Mouse (Mus musculus) myocyte (in vitro differentiated cells): Measurements from ENCODE around the gene Clca3a2.
"Not testable (repeated sequence)": the region's sequence is repeated elsewhere in the genome, so short reads cannot be mapped to it uniquely, and the experiment has no call there.

ENCODE experiments used
- CEBPB ChIP-seq: IDR thresholded peaks from 2 replicates; pipeline ENCODE4 v1.6.1; 2011; ENCODE audit warnings: mild to moderate bottlenecking, moderate library complexity; ENCODE audit not compliant: poor library complexity, insufficient read depth, severe bottlenecking
- POLR2A ChIP-seq: IDR thresholded peaks from one replicate; pipeline ENCODE4 v1.6.1; 2011; ENCODE audit warnings: low read depth, mild to moderate bottlenecking, control low read depth, moderate library complexity; ENCODE audit not compliant: insufficient read length
- POLR2AphosphoS2 ChIP-seq: IDR thresholded peaks from one replicate; pipeline ENCODE4 v1.6.1; 2011; ENCODE audit warnings: low read depth, control low read depth; ENCODE audit not compliant: insufficient read length
- TCF12 ChIP-seq: IDR thresholded peaks from one replicate; pipeline ENCODE4 v1.6.1; 2011; ENCODE audit warnings: mild to moderate bottlenecking, control low read depth; ENCODE audit not compliant: poor library complexity, insufficient read depth, severe bottlenecking

DNA sequence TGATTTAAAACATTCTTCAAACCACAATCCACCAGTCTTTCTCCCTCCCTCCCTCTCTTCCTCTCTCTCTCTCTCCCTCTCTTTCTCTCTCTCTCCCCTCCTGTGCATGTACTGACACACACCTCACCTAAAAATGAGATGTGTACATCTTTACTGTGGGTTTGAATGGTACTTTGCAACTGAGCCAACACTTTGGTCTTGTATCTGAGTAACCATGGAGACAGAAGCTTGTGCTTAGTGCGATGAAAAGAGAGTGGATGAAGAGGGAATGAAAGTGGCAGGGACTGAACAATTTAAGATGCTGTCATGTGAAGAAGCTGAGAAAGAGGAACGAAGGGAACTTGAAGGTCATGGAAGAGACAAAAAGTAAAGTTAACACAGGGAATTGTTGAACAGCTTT is 12.7 kb downstream of the Clca3a2 start:
- not testable (repeated sequence) for TF ChIP-seq POLR2A, TCF12, CEBPB, POLR2AphosphoS2
